Mouse (Mus musculus) lung, adult 2 months (tissue): ENCODE results near the gene Clic3.

Experiments used
- CTCF ChIP-seq: fragments of 200-500 bp; IDR thresholded peaks from 2 replicates; pipeline ENCODE4 v1.5.1; 2011; ENCODE audit warnings: mild to moderate bottlenecking, low read length, control low read depth; ENCODE audit not compliant: insufficient read depth
- POLR2A ChIP-seq: fragments of 200-500 bp; IDR thresholded peaks from 2 replicates; pipeline ENCODE4 v1.6.1; 2011; ENCODE audit warnings: low read depth, mild to moderate bottlenecking, control low read depth, low read length, borderline replicate concordance; ENCODE audit errors: extremely low read depth

DNA sequence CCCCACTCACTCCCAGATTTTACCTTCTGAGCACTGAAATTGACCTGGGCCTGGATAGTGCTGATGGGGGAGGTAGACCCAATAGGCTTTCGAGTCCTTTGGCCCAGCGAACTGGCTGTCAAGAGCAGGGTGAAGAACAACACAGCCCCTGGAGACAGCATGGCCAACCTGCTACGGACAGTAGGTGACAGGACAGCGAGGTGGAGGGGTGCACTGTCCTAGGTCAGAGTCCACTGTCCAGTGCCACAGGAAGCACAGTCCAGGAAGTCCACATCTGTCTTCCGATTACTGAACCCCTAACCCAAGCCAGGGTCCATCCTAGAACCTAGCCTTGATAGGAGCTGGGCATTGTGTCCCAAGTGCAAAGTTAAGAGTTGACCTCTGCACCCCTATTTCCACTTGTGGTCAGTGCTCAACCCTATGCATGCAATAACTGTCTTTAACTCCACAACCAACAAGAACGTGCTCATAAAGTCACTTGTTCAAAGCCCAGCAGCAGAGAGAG is 43.5 kb downstream of the Clic3 start:
- no peak for TF ChIP-seq POLR2A
- no peak for TF ChIP-seq CTCF
